Mouse (Mus musculus) E14TG2a.4 (cell line): ENCODE data around the gene Hdac9.

ENCODE experiments used
- CTCF ChIP-seq: conservative IDR thresholded peaks from 2 replicates; pipeline ENCODE4 v1.5.1; 2014; ENCODE audit warnings: low read length
- POU5F1 ChIP-seq: IDR thresholded peaks from 2 replicates; pipeline ENCODE4 v1.6.1; 2014; ENCODE audit warnings: low read length, borderline replicate concordance

GRCm38 (mm10) chr12:34238796-34239195 lies 678.1 kb downstream of the Hdac9 start:
- TF ChIP-seq POU5F1 (no peak), CTCF (no peak)
